Mouse (Mus musculus) heart, postnatal 0 days (tissue): ENCODE data around the gene Slc22a21. TPM values are rescaled to one million over a fixed set of nuclear protein-coding genes. Genes with fewer than 3 reads are reported as not detected.

Source experiments
- ATAC-seq: fragments of 200-750 bp; cut with Nextera tagmentation; 2 replicates; pipeline ENCODE4 v1.8.0; 2017; ENCODE audit warnings: low read depth, moderate number of reproducible peaks, moderate library complexity; ENCODE audit not compliant: insufficient read depth
- DNase-seq: peaks from one replicate; pipeline ENCODE4 v3.0.0-alpha.2; 2016; ENCODE audit warnings: low spot score
- H3K27ac ChIP-seq: fragments of 300-500 bp; sonication (generic); 2 replicates; pipeline ENCODE4 v1.5.1; 2014; ENCODE audit warnings: low read depth, mild to moderate bottlenecking
- H3K27me3 ChIP-seq: fragments of 300-500 bp; sonication (generic); 2 replicates; pipeline ENCODE4 v1.6.1; 2014; ENCODE audit warnings: low read length, mixed read lengths; ENCODE audit not compliant: control insufficient read depth, insufficient read depth
- H3K36me3 ChIP-seq: fragments of 300-500 bp; sonication (generic); replicated peaks from 2 replicates; pipeline ENCODE4 v1.6.1; 2014; ENCODE audit warnings: low read length, mixed read lengths; ENCODE audit not compliant: control insufficient read depth, insufficient read depth
- H3K4me1 ChIP-seq: fragments of 300-500 bp; sonication (generic); 2 replicates; pipeline ENCODE4 v1.6.1; 2014; ENCODE audit warnings: antibody characterized with exemption; ENCODE audit not compliant: control insufficient read depth, insufficient read depth
- H3K4me2 ChIP-seq: fragments of 300-500 bp; sonication (generic); 2 replicates; pipeline ENCODE4 v1.6.1; 2014; ENCODE audit warnings: low read depth, mild to moderate bottlenecking, low read length, moderate library complexity
- H3K4me3 ChIP-seq: fragments of 300-500 bp; sonication (generic); 2 replicates; pipeline ENCODE4 v1.5.1; 2014; ENCODE audit warnings: low read depth, low read length
- H3K9ac ChIP-seq: fragments of 300-500 bp; sonication (generic); replicated peaks from 2 replicates; pipeline ENCODE4 v1.6.1; 2014; ENCODE audit warnings: low read depth, low read length, mixed read lengths
- H3K9me3 ChIP-seq: fragments of 300-500 bp; sonication (generic); replicated peaks from 2 replicates; pipeline ENCODE4 v1.6.1; 2016; ENCODE audit warnings: low read length; ENCODE audit not compliant: control insufficient read depth
- CTCF ChIP-seq: IDR thresholded peaks from 2 replicates; pipeline ENCODE4 v1.5.1; 2016; ENCODE audit warnings: antibody characterized with exemption, control low read depth, low read depth
- EP300 ChIP-seq: IDR thresholded peaks from 2 replicates; pipeline ENCODE4 v1.6.1; 2016; ENCODE audit warnings: antibody characterized with exemption, low read depth
- WGBS: fragments of 180-500 bp; shearing (Covaris S2); extraction: QIAGEN DNeasy Blood & Tissue Kit; methylation state at CpG from one replicate; pipeline ENCODE4 v1.1.7; 2014; 5-methylcytosine and 5-hydroxymethylcytosine counted together
- polyA plus RNA-seq: library from polyadenylated mRNA; unstranded; fragments of >200 nt; fragmentation: Nextera tagmentation; extraction: Ambion mirVana; gene quantifications from 2 replicates; pipeline ENCODE4 v1.2.1, GENCODE M21; 2015
- total RNA-seq: library from RNA; depleted of rRNA; stranded (reverse); fragments of >200 nt; gene quantifications from 2 replicates; pipeline ENCODE4 v1.2.3, GENCODE M21; 2014; ENCODE audit warnings: low replicate concordance

Slc22a21 gene
- total and polyA plus RNA-seq, 2 experiments from 2014 or later, result 1.5 to 3.2 TPM

DNA sequence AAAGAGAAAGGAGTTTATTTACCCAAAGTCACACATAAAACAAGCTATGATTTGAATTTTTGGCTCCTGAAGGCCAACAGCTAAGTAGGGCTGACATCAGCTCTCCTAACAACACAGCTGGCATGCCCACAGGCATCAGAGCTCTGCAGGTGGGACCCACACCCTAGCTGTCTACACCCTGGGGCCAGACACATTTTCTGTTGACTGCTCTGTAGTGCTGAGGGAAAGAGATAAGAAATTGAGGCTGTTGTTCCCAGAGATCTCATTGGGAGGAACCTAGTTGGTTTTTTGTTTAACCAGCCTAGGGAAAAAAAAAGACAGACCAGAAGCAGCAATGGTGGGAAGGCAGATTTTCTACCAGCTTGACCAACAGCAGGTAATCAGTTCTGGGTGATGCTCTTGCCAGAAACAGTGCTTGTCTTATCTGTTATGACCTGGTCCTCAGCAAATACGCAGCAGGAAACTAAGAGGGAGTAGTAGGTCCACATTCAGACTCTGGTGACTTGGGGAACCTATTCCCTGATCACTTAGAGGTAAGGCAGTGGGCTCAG lies 46.4 kb upstream of the Slc22a21 start:
- no peak for DNase-seq
- 46% methylated on average over 1 of the region's 1 CpGs for WGBS
- Histone ChIP-seq H3K4me3 (no peak overlapping the region), H3K4me2 (no peak overlapping the region), H3K27ac (no peak overlapping the region), H3K9me3 (no peaks in the 10 kb centered on the region), H3K36me3 (no peaks in the 10 kb centered on the region), H3K9ac (no peak overlapping the region), H3K27me3 (peaks cover 9% of the 10 kb centered on the region; the same call in 1 of the 2 replicates), H3K4me1 (0 out of 2 replicates have a peak, but pooled peaks cover 8% of the 10 kb centered on the region)
- TF ChIP-seq CTCF (no peak), EP300 (no peak)
- ATAC-seq, result no peak

GRCm38 (mm10) chr11:54021396-54022093 lies 41.4 kb upstream of the Slc22a21 start:
- Histone ChIP-seq H3K9ac (no peak overlapping the region), H3K27me3 (no peaks in the 10 kb centered on the region), H3K4me3 (no peak overlapping the region), H3K27ac (no peak overlapping the region), H3K4me1 (no peaks in the 10 kb centered on the region), H3K4me2 (no peak overlapping the region), H3K36me3 (no peaks in the 10 kb centered on the region), H3K9me3 (no peaks in the 10 kb centered on the region)
- ATAC-seq (no peak), DNase-seq (no peak)
- TF ChIP-seq EP300 (no peak), CTCF (no peak)
- WGBS, result 90% methylated on average over 5 of the region's 5 CpGs

GRCm38 (mm10) chr11:54018893-54019732 lies 39.0 kb upstream of the Slc22a21 start:
- WGBS, result 76% methylated on average over 3 of the region's 3 CpGs
- H3K27me3 ChIP-seq, result no peaks in the 10 kb centered on the region
- no peak for DNase-seq
- no peak overlapping the region for H3K27ac ChIP-seq
- H3K4me3 ChIP-seq, result no peak overlapping the region
- no peaks in the 10 kb centered on the region for H3K4me1 ChIP-seq
- no peaks in the 10 kb centered on the region for H3K9me3 ChIP-seq
- H3K36me3 ChIP-seq, result no peaks in the 10 kb centered on the region
- TF ChIP-seq CTCF (no peak), EP300 (no peak)
- no peak overlapping the region for H3K4me2 ChIP-seq
- no peak overlapping the region for H3K9ac ChIP-seq
- no peak for ATAC-seq

GRCm38 (mm10) chr11:54017596-54017995 lies 37.5 kb upstream of the Slc22a21 start:
- no peak overlapping the region for H3K4me3 ChIP-seq
- H3K9me3 ChIP-seq, result no peaks in the 10 kb centered on the region
- no peaks in the 10 kb centered on the region for H3K27me3 ChIP-seq
- H3K27ac ChIP-seq, result no peak overlapping the region
- no peak for ATAC-seq
- no peaks in the 10 kb centered on the region for H3K4me1 ChIP-seq
- no peak overlapping the region for H3K9ac ChIP-seq
- no peaks in the 10 kb centered on the region for H3K36me3 ChIP-seq
- WGBS, result 74% methylated on average over 4 of the region's 4 CpGs
- no peak for TF ChIP-seq CTCF
- no peak for TF ChIP-seq EP300
- DNase-seq, result no peak
- no peak overlapping the region for H3K4me2 ChIP-seq

DNA sequence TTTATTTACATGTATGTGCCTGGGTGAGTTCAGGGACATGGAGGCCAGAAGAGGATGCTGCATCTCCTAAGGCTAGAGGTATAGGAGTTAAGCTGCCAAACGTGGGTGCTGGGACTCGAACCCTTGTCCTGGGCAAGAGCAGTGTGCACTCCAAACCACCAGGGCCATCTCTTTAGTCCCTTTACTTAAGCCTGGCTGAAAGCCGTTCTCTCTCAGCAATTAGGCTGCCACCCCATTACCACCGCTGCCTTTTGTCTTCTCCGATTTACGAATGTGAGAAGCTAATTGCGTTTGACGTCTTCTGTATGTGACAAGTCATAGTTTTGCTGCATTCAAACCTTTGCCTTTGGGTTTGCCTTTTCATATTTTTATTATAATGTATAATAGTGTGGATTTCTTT lies 35.9 kb upstream of the Slc22a21 start:
- no peaks in the 10 kb centered on the region for H3K9me3 ChIP-seq
- no peak overlapping the region for H3K27ac ChIP-seq
- H3K36me3 ChIP-seq, result no peaks in the 10 kb centered on the region
- no peak for ATAC-seq
- no peak overlapping the region for H3K4me2 ChIP-seq
- no peak overlapping the region for H3K4me3 ChIP-seq
- no peak for TF ChIP-seq EP300
- no peak for TF ChIP-seq CTCF
- no peaks in the 10 kb centered on the region for H3K4me1 ChIP-seq
- no peak overlapping the region for H3K9ac ChIP-seq
- DNase-seq, result no peak
- 77% methylated on average over 8 of the region's 8 CpGs for WGBS
- no peaks in the 10 kb centered on the region for H3K27me3 ChIP-seq
